Mouse (Mus musculus) ovary, postnatal 10 days (tissue): ENCODE data around the gene Hoxd3.

Experiments used
- DNase-seq: peaks from one replicate; pipeline ENCODE4 v3.0.0; 2022; ENCODE audit warnings: low spot score

Hoxd3 gene

GRCm38 (mm10) chr2:74711721-74712621 is at the start of gene Hoxd3, which contains the start of gene Hoxd4:
Gene Hoxd3 (plus strand): TSS chr2:74711927.
Gene Hoxd4 (plus strand): TSS chr2:74711929.
- DNase-seq, result no peak

GRCm38 (mm10) chr2:74663291-74663925 is 48.3 kb upstream of the Hoxd3 start:
- no peak for DNase-seq

DNA sequence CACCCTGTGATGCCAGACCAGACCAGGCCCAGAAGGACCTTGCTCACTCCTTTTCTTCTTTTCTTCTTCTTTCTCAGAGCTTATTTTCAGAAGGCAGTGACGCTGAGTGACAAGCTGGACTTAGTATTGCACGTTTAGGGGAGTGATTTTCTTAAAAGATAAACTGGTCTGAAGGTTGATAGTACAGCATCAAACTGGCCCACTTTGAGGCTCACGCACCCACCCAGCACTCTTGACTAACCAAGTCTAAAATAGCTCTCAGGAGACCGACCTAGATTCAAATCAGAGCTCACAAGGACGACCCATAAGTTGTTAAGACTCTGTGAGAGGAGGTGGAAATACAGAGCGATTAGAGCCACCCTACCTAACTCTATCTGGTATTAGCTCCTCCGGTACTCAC is 45.3 kb upstream of the Hoxd3 start:
- DNase-seq, result no peak

- DNase-seq, result no peak
Observed at GRCm38 (mm10) chr2:74667191-74667841, 44.4 kb upstream of the Hoxd3 start.

DNA sequence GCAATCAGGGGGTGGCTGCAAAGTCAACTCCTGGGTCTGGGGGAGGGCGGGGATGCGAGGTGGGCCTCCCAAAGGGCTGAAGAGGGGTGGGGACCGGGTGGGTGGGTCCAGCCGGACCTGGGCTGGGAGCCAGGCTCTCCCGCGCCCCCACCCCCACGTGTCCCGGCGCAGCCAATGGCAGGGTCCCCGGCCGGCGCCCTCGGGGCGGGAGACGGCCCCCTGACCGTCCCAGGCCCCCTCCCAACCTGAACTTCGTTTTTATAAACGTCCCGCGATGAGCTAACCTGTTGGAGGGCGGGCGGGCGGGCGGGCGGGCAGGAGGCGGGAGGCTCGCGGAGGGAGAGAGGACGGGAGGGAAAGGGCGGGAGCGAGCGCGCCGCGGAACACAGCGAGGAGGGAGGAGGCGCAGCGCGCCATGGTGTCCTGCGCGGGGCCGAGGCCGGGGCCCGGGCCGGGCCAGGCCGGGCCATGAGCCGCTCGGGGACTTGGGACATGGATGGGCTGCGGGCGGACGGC is 43.8 kb upstream of the Hoxd3 start, which contains the start of gene Hoxd13:
Hoxd13 (plus strand) TSS at position 469 of the 516 bp plus-strand sequence.
- no peak for DNase-seq

DNA sequence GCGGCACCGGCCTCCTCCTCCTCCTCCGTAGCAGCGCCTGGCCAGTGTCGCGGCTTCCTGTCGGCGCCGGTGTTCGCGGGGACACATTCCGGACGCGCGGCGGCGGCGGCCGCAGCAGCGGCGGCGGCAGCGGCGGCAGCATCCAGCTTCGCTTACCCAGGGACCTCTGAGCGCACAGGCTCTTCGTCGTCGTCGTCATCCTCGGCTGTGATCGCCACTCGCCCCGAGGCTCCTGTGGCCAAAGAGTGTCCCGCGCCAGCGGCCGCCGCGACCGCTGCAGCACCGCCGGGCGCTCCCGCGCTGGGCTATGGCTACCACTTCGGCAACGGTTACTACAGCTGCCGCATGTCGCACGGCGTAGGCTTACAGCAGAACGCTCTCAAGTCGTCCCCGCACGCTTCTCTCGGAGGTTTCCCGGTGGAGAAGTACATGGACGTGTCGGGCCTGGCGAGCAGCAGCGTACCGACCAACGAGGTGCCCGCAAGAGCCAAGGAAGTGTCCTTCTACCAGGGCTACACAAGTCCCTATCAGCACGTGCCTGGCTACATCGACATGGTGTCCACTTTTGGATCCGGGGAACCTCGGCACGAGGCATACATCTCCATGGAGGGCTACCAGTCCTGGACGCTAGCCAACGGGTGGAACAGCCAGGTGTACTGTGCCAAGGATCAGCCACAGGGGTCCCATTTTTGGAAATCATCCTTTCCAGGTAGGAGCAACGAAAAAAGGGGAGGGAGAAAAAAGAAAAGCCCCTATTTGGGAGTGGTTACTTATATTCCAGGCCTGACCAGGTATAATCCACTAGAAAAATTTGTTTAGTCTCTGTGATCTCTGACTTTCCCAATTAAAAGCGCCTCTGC is 43.1 kb upstream of the Hoxd3 start:
- no peak for DNase-seq

GRCm38 (mm10) chr2:74669230-74669578 is 42.5 kb upstream of the Hoxd3 start:
- DNase-seq, result no peak

GRCm38 (mm10) chr2:74669650-74670235 is 42.0 kb upstream of the Hoxd3 start:
- no peak for DNase-seq

GRCm38 (mm10) chr2:74670632-74671188 is 41.0 kb upstream of the Hoxd3 start:
- no peak for DNase-seq

DNA sequence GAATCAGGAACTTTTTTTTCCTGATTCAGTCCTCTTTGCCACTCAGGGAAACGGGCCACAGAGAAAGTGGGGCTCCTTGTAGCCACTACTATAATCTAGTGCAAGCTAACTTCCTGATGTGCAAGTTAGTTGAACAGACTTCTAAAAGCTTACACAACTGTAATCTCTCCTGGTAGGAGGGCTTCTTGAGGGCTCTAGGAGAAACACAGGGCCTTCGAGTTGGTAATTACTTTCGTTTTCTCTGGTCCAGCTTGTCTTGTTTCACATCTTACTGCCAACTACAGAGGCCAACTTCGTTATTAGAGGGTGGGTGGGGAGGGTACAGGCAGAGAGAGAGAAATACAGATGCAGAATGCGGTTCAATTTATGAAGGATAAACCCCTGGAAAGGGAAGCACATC is 39.9 kb upstream of the Hoxd3 start:
- no peak for DNase-seq

DNA sequence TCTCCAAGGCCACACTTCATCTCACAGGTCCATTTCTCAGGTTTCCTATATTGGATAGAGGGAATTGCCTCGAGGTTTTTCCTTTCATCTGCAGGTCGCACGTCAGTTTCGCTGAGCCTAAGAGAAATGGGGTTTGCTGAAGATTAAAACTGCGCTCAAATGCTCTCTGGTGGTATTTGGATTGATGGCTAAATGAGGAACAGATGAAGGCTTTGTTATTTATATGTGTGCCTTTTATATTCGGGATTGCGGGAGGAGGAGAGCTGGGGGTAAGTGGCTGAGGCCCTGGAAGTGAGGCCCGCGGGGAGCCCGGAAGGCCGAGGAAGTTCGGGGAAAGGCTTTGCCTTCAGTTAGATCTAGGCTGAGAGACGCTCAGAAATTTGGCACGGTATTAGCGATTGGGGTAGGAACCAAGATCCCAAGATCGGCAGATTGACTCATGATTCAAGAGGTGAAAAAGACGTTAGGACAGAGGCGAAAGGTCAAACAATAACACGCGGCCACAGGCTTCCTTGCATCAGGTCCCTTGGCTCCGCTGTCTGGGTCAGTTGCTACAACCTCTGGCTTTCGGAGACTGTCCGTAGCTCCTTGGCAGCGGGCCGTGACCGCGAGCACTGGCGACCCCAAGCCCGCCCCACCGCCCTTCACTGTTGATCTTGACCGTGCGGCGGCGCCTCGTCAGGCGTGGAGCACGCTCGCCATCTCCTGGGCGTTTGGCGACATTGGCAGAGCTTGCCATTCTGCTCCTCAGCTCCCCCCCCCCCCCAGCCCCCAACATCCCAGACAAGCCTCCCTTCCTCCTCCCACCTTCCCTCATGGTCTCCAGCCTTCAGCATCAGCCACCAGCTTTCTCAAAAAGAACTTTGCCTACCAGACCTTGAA is 39.0 kb upstream of the Hoxd3 start:
- DNase-seq, result no peak

DNA sequence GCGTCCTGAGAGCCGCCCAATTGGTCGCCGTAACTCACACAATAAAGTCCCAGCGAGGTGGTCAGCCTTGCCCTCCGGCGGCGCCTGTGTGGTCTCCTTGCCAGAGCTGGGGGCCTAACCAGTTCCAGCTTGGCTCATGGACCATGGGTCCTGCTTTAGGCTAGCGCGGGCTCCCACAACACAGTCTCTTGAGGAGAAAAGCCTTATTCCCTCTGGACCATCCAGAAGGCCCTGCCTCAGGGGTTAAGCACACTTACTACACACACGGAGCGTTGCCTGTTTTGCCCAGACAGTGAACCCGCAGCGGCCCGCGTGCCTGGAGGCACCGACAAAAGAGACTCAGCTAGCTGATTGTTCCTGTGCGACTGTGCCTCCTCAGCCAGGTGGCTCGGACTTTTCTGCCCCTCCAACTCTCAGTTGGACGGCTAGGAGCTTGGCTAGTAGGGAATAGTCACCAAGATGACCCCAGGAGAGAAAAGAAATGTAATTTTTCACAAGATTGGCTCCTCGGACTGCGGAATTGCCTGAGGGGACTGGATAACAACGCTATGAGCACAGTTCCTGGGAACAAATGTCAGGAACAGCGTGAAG is 37.8 kb upstream of the Hoxd3 start:
- DNase-seq, result no peak

DNA sequence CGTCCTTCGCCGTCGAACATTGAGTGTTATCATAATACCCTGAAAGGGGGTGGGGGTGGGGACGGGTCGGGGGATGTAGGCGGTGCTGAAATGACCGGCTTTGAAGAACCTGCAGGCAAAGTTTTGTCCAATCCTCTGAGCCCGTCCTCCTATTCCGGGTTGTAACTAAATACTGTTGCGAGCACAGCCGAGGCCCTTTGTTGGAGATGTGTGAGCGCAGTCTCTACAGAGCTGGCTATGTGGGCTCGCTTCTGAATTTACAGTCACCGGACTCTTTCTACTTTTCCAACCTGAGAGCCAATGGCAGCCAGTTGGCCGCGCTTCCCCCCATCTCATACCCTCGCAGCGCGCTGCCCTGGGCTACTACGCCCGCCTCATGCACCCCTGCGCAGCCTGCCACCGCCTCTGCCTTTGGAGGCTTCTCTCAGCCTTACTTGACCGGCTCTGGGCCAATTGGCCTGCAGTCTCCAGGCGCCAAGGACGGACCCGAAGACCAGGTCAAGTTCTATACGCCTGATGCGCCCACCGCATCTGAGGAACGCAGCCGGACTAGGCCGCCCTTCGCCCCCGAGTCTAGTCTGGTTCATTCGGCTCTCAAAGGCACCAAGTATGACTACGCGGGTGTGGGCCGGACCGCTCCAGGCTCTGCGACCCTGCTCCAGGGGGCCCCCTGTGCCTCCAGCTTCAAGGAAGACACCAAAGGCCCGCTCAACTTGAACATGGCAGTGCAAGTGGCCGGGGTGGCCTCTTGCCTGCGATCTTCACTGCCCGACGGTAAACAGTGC is 36.7 kb upstream of the Hoxd3 start, which contains the start of gene Hoxd12:
Hoxd12 (plus strand) TSS at position 133 of the 785 bp plus-strand sequence.
- no peak for DNase-seq

DNA sequence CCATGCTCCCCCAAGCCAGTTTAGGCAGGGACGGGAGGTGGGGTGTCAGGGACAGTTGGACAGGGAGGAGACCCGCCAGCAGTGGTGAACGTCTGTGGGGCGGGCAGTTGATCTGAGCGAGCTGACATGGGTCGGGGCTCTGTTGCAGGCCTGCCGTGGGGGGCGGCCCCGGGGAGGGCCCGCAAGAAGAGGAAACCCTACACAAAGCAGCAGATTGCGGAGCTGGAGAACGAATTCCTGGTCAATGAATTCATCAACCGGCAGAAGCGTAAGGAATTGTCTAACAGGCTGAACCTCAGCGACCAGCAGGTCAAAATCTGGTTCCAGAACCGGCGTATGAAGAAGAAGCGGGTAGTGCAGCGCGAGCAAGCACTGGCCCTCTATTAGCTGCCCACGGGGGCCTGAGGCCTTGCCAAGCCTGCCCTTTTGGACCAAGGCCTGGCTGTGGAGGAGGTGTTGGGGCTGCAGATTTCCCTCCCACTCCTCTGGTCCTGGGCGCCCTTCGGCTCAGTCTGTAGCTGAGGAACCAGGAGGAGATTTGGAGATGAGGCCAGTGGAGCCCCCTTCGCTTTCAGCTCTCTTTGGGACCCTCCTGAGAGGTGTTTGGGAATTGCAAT is 36.0 kb upstream of the Hoxd3 start:
- DNase-seq, result no peak

- no peak for DNase-seq
Observed at GRCm38 (mm10) chr2:74676376-74677052, 35.2 kb upstream of the Hoxd3 start.

GRCm38 (mm10) chr2:74677106-74677505 is 34.6 kb upstream of the Hoxd3 start:
- DNase-seq, result no peak

- DNase-seq, result no peak
Observed at GRCm38 (mm10) chr2:74678891-74679595, 32.7 kb upstream of the Hoxd3 start, which contains the start of gene Hoxd11. Gene Hoxd11 (plus strand): TSS chr2:74679557.
